In the genomic region with DNA sequence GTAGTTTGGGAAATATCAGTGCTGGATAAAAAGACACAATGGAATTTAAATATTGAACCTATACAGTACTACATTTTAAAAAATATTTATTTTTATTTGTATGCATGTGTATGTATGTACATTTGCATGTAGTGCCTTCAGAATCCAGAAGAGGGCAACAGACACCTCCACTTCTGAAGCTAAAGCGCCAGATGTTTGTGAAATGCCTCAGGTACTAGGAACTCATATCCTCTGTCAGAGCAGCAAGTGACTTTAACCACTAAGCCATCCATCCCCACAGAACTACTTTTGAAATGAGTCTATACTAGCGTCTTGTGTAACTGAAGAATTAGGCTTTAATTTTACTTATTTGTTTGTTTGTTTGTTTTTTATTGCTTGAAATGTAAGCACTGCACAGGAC, we compare ENCODE assay signal across 8 mouse cellular contexts.
DNase-seq lines count a peak whose midpoint lies in the region; ATAC-seq and TF ChIP-seq lines count a peak whose summit lies in the region.

No protein-coding gene starts in this region.

- no peak overlapping the region for H3K4me2 ChIP-seq in neural tube, embryonic 14.5 days (ENCODE audit: low read depth, low read length)
- no peak overlapping the region for H3K4me2 ChIP-seq in neural tube, embryonic 15.5 days

- 45% methylated on average over 2 of the region's 2 CpGs for WGBS in neural tube, embryonic 14.5 days
- WGBS in neural tube, embryonic 15.5 days: 51% methylated on average over 2 of the region's 2 CpGs

- peak; percentile 88 for TF ChIP-seq CTCF in gastrocnemius, adult 2 months (IDR thresholded peaks at IDR 0.05)

- H3K27me3 ChIP-seq in neural tube, embryonic 14.5 days (ENCODE audit: control insufficient read depth, insufficient read depth, low read length): no peaks in the 10 kb centered on the region
- H3K27me3 ChIP-seq in neural tube, embryonic 15.5 days (replicated peaks): no peaks in the 10 kb centered on the region

- no peaks in the 10 kb centered on the region for H3K36me3 ChIP-seq in neural tube, embryonic 14.5 days (ENCODE audit: control insufficient read depth, insufficient read depth, low read length)
- H3K36me3 ChIP-seq in neural tube, embryonic 15.5 days: no peaks in the 10 kb centered on the region

- intact Hi-C loops in gastrocnemius, adult 2 months (cut with DNase I): loop anchor here (1.0 kb wide), 1 partner anchor 150 kb away; no protein-coding TSS in a partner anchor

- peak; percentile 58; the same call in 1 of the 2 replicates for ATAC-seq in neural tube, embryonic 14.5 days (ENCODE audit: low read depth)
- no peak; the same call in 1 of the 2 replicates for ATAC-seq in neural tube, embryonic 15.5 days (ENCODE audit: low FRiP score)

- H3K27ac ChIP-seq in gastrocnemius, adult 2 months: no peak overlapping the region
- no peak overlapping the region for H3K27ac ChIP-seq in neural tube, embryonic 14.5 days (ENCODE audit: low read depth, low read length)
- no peak overlapping the region for H3K27ac ChIP-seq in neural tube, embryonic 15.5 days (replicated peaks)

- DNase-seq in gastrocnemius, adult 2 months: no peak
- no peak for DNase-seq in gastrocnemius, postnatal 25 days
- peak; percentile 50 for DNase-seq in c-Kit-positive CD71-negative TER-119-negative erythroid progenitor cells, embryonic 14.5 days (ENCODE audit: low read depth)
- DNase-seq in induced T-regulatory cell, adult 2 months (ENCODE audit: low read depth): peak; percentile 76
- DNase-seq in retina, postnatal 7 days (ENCODE audit: low read depth, low spot score): peak; percentile 42
- DNase-seq in right cerebral cortex, adult 18-20 months: no peak

- H3K4me3 ChIP-seq in gastrocnemius, adult 2 months: no peak overlapping the region
- no peak overlapping the region for H3K4me3 ChIP-seq in neural tube, embryonic 14.5 days (ENCODE audit: low read depth, low read length)
- no peak overlapping the region for H3K4me3 ChIP-seq in neural tube, embryonic 15.5 days (replicated peaks)

- no peaks in the 10 kb centered on the region for H3K4me1 ChIP-seq in neural tube, embryonic 14.5 days (ENCODE audit: control insufficient read depth, insufficient read depth, low read length)
- no peaks in the 10 kb centered on the region for H3K4me1 ChIP-seq in neural tube, embryonic 15.5 days

- H3K9me3 ChIP-seq in neural tube, embryonic 14.5 days (ENCODE audit: control insufficient read depth, low read length): no peaks in the 10 kb centered on the region
- H3K9me3 ChIP-seq in neural tube, embryonic 15.5 days (replicated peaks): no peaks in the 10 kb centered on the region

- H3K9ac ChIP-seq in neural tube, embryonic 14.5 days (replicated peaks; ENCODE audit: low read depth, low read length): no peak overlapping the region
- H3K9ac ChIP-seq in neural tube, embryonic 15.5 days (replicated peaks): no peak overlapping the region

Comparison
In these comparisons a context has a peak if more than half of its experiments do, and no peak if none do; other contexts are left out.
1. DNase-seq: peak in c-Kit-positive CD71-negative TER-119-negative erythroid progenitor cells, embryonic 14.5 days (single experiment), induced T-regulatory cell, adult 2 months (single experiment) and retina, postnatal 7 days (single experiment); none in gastrocnemius, adult 2 months (single experiment), gastrocnemius, postnatal 25 days (single experiment) and right cerebral cortex, adult 18-20 months (single experiment).